Mouse (Mus musculus) MEL (cell line): ENCODE results near the gene Spata21. TPM values are rescaled to one million over a fixed set of nuclear protein-coding genes. Genes with fewer than 3 reads are reported as not detected.

ENCODE experiments used
- E2F4 ChIP-seq: IDR thresholded peaks from 2 replicates; pipeline ENCODE4 v1.6.1; 2011; ENCODE audit warnings: low read depth, low read length, improper control_type of control experiment, borderline replicate concordance
- MAFK ChIP-seq: IDR thresholded peaks from 2 replicates; pipeline ENCODE4 v1.6.1; 2011; ENCODE audit warnings: low read depth, mild to moderate bottlenecking, low read length, improper control_type of control experiment, borderline replicate concordance
- NELFE ChIP-seq: IDR thresholded peaks from 2 replicates; pipeline ENCODE4 v1.6.1; 2011; ENCODE audit warnings: low read depth, low read length, improper control_type of control experiment
- SIN3A ChIP-seq: IDR thresholded peaks from 2 replicates; pipeline ENCODE4 v1.6.1; 2012; ENCODE audit warnings: low read length, improper control_type of control experiment, inconsistent platforms
- ZC3H11A ChIP-seq: IDR thresholded peaks from 2 replicates; pipeline ENCODE4 v1.6.1; 2012; ENCODE audit warnings: low read depth, mild to moderate bottlenecking, inconsistent platforms, low read length, improper control_type of control experiment
- polyA plus RNA-seq, 2 experiments: library from polyadenylated mRNA; stranded (reverse) in 1 of 2; unstranded in 1 of 2; fragments of >175 nt in 1 of 2; fragments of >200 nt in 1 of 2; gene quantifications; 2 replicates each; pipeline versions ENCODE4 v1.2.1 to v1.2.4; 2012; ENCODE audit warnings: low replicate concordance in 2 of 2, low read depth in 1 of 2; ENCODE audit not compliant: insufficient read length in 2 of 2, insufficient read depth in 1 of 2, missing spikeins in 1 of 2
- total RNA-seq: library from RNA; depleted of rRNA; stranded (reverse); fragments of 300-350 nt; gene quantifications from 2 replicates; pipeline ENCODE4 v1.2.3, GENCODE M21; 2012; rRNA removed

Spata21 gene
- total and polyA plus RNA-seq, 3 experiments = not detected

DNA sequence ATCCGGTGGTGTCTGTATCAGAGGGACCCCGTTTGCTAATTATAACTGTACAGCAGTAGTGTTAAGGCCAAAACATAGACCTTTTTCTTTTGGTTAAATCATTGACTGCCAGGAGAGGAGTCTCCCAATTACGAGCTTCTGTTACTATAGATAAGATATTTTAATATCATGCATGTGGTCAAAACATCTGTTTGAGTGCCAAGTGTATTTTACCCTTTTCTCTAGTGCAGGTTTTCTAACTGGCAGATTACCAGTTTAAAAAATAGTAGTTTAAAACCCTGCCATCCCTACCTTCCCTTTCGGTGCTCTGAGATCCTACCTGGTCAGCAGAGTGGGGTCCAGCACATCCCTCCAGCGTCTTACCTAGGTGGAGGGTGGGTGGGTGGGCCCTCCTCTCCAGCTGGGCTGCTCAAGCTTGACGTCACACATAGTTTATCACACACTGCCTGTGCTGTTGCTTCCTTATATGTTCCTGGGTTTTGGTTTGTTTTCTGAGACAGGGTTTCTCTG lies 73.6 kb downstream of the Spata21 start (continued):
- TF ChIP-seq ZC3H11A (no peak), MAFK (no peak), SIN3A (peak; percentile 84), E2F4 (no peak), NELFE (no peak)

Other genes starting within 250 kb of the Spata21 start
- gene Padi1, start 242.6 kb upstream of the Spata21 start, total RNA-seq = 0.26 and 0.31 TPM in 2 replicates
- gene Padi1, start 242.6 kb upstream of the Spata21 start, polyA plus RNA-seq = under 1 TPM in 1 of 2 experiments, not detected in 1; 0.40 TPM
- gene Padi2, start 182.0 kb upstream of the Spata21 start, total RNA-seq = 0.07 and 0.27 TPM in 2 replicates
- under 1 TPM in 1 of 2 experiments, not detected in 1; 0.07 TPM for gene Padi2, start 182.0 kb upstream of the Spata21 start, polyA plus RNA-seq
- 271 and 292 TPM in 2 replicates for gene Sdhb, start 127.1 kb upstream of the Spata21 start, total RNA-seq
- gene Sdhb, start 127.1 kb upstream of the Spata21 start, polyA plus RNA-seq = 100 to 1,000 TPM; 342 to 414 TPM
- gene Atp13a2, start 101.5 kb upstream of the Spata21 start, total RNA-seq = 27.3 and 29.0 TPM in 2 replicates
- gene Atp13a2, start 101.5 kb upstream of the Spata21 start, polyA plus RNA-seq = 10 to 100 TPM in 1 of 2 experiments, not detected in 1; 65.4 TPM
- gene Mfap2, start 77.9 kb upstream of the Spata21 start, total RNA-seq = not detected in 2 replicates
- not detected for gene Mfap2, start 77.9 kb upstream of the Spata21 start, polyA plus RNA-seq
- gene Crocc, start 27.8 kb upstream of the Spata21 start, total RNA-seq = 0.77 and 0.92 TPM in 2 replicates
- gene Crocc, start 27.8 kb upstream of the Spata21 start, polyA plus RNA-seq = 1 to 10 TPM in 1 of 2 experiments, not detected in 1; 3.6 TPM
- gene Necap2, start 10.0 kb upstream of the Spata21 start, total RNA-seq = 45.1 and 57.4 TPM in 2 replicates
- gene Necap2, start 10.0 kb upstream of the Spata21 start, polyA plus RNA-seq = 10 to 100 TPM in 1 of 2 experiments, not detected in 1; 75.6 TPM
- 63.0 and 64.4 TPM in 2 replicates for gene Szrd1, start 51.4 kb downstream of the Spata21 start, total RNA-seq
- gene Szrd1, start 51.4 kb downstream of the Spata21 start, polyA plus RNA-seq = 100 to 1,000 TPM in 1 of 2 experiments, not detected in 1; 137 TPM
- gene Fbxo42, start 59.6 kb downstream of the Spata21 start, total RNA-seq = 10.1 and 11.2 TPM in 2 replicates
- 100 to 1,000 TPM in 1 of 2 experiments, 10 to 100 TPM in 1; 23.1 to 260 TPM for gene Fbxo42, start 59.6 kb downstream of the Spata21 start, polyA plus RNA-seq
- 3.7 and 5.8 TPM in 2 replicates for gene Rsg1, start 125.6 kb downstream of the Spata21 start, total RNA-seq
- gene Rsg1, start 125.6 kb downstream of the Spata21 start, polyA plus RNA-seq = 1 to 10 TPM in 1 of 2 experiments, not detected in 1; 4.8 TPM
- 0.03 TPM in 1 of 2 replicates, not detected in the other for gene Arhgef19, start 151.2 kb downstream of the Spata21 start, total RNA-seq
- under 1 TPM in 1 of 2 experiments, not detected in 1; 0.78 TPM for gene Arhgef19, start 151.2 kb downstream of the Spata21 start, polyA plus RNA-seq
- gene Epha2, start 212.9 kb downstream of the Spata21 start, total RNA-seq = 2.3 and 2.5 TPM in 2 replicates
- gene Epha2, start 212.9 kb downstream of the Spata21 start, polyA plus RNA-seq = 1 to 10 TPM in 1 of 2 experiments, not detected in 1; 5.9 TPM